Mouse (Mus musculus): ENCODE results near the gene Rhof.

Rhof gene

GRCm38 (mm10) chr5:123064207-123064606 lies 68.3 kb downstream of the Rhof start:
- DNase-seq: peak; percentile 92

GRCm38 (mm10) chr5:123063141-123063540 lies 69.4 kb downstream of the Rhof start:
- peak; percentile 88 for DNase-seq

GRCm38 (mm10) chr5:123061402-123061749 lies 71.1 kb downstream of the Rhof start:
- DNase-seq: peak; percentile 70

- DNase-seq: peak; percentile 94
These were observed 71.6 kb downstream of the Rhof start for GRCm38 (mm10) chr5:123060706-123061401.

GRCm38 (mm10) chr5:123059757-123060520 lies 72.6 kb downstream of the Rhof start:
- DNase-seq: peak; percentile 97

- DNase-seq: peak; percentile 93
These were observed 74.0 kb downstream of the Rhof start for GRCm38 (mm10) chr5:123058251-123059102.

DNA sequence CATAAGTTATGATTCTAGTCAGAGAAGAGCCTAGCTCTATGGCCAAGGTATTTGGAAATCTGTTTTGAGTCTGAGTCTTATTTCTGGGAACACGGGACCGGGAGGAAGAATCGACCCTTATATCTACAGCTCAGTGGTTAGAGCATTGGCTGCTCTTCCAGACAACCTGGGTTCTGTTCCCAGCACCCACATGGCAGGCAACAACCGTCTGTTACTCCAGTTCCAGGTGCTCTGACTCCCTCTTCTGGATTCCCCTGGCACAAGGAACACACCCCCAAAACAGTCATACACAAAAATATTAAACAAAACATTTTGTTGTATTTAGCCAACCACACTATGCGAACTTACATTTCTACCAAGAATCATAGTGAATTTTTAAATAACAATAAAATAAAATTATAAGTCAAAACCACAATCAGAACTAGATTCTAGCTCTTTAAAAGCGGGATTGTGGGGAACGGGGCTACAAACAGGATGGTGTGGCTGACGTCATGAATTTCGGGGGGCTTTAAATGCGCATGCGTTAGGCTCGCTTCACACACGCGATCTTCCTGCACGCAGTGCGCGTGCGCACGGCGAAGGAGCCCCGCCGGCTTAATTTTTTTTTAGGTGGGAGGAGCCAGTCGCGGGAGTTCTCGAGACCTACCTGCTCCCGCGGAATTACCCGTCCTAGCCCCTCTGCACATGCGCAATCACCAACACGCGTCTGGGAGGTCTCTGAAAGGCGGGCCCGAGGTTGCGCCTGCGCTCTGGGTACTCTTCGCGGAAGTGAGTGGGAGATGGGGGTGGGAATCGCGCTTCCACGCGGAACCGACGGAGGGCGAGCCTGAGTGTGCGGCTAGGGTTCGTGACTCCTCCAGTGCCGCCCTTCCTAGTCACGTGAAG lies 74.9 kb downstream of the Rhof start:
- DNase-seq: peak; percentile 100
